8 mouse cellular contexts compared by ENCODE assay signal in genomic region chr14:79658286-79658685, GRCm38 (mm10). TPM values are rescaled to one million over a fixed set of nuclear protein-coding genes. Genes with fewer than 3 reads are reported as not detected.
DNase-seq lines count a peak whose midpoint lies in the region; ATAC-seq and TF ChIP-seq lines count a peak whose summit lies in the region.

No protein-coding gene starts in this region.

- H3K36me3 ChIP-seq in heart, adult 2 months (ENCODE audit: control insufficient read depth, insufficient read depth, low read length), result no peaks in the 10 kb centered on the region
- no peaks in the 10 kb centered on the region for H3K36me3 ChIP-seq in heart, embryonic 10.5 days
- no peaks in the 10 kb centered on the region for H3K36me3 ChIP-seq in neural tube, embryonic 15.5 days

- no peak overlapping the region for H3K4me3 ChIP-seq in heart, adult 2 months
- H3K4me3 ChIP-seq in heart, embryonic 10.5 days, result no peak overlapping the region
- H3K4me3 ChIP-seq in gastrocnemius, adult 2 months, result no peak overlapping the region
- no peak overlapping the region for H3K4me3 ChIP-seq in neural tube, embryonic 15.5 days (replicated peaks)

- DNase-seq in heart, adult 2 months, result peak; percentile 59 to 65
- DNase-seq in heart, embryonic 10.5 days (ENCODE audit: low spot score), result no peak
- peak; percentile 50 for DNase-seq in gastrocnemius, adult 2 months
- DNase-seq in layer of hippocampus, adult 8-10 months (ENCODE audit: low spot score in 2 of 2), result peak; percentile 65 to 74
- no peak for DNase-seq in spleen, postnatal 36 days (ENCODE audit: low spot score in 2 of 2)
- no peak for DNase-seq in lung, postnatal 10 days
- no peak for DNase-seq in retina, postnatal 1 day

- H3K27me3 ChIP-seq in heart, adult 2 months (ENCODE audit: control insufficient read depth, insufficient read depth, low read length), result no peaks in the 10 kb centered on the region
- H3K27me3 ChIP-seq in heart, embryonic 10.5 days (ENCODE audit: insufficient read depth, poor library complexity, severe bottlenecking), result peaks cover 16% of the 10 kb centered on the region
- H3K27me3 ChIP-seq in neural tube, embryonic 15.5 days (replicated peaks), result no peaks in the 10 kb centered on the region

- no peaks in the 10 kb centered on the region for H3K9me3 ChIP-seq in heart, embryonic 10.5 days
- no peaks in the 10 kb centered on the region for H3K9me3 ChIP-seq in neural tube, embryonic 15.5 days (replicated peaks)

- H3K27ac ChIP-seq in heart, adult 2 months, result no peak overlapping the region; the same call in 1 of the 2 replicates
- H3K27ac ChIP-seq in heart, embryonic 10.5 days, result no peak overlapping the region
- H3K27ac ChIP-seq in gastrocnemius, adult 2 months, result peak overlapping the region; percentile 17
- peak overlapping the region; percentile 37 for H3K27ac ChIP-seq in neural tube, embryonic 15.5 days (replicated peaks)

- ATAC-seq in neural tube, embryonic 15.5 days (ENCODE audit: low FRiP score), result peak; percentile 25; the same call in 1 of the 2 replicates

- TF ChIP-seq POLR2A in heart, adult 2 months (IDR thresholded peaks at IDR 0.05; ENCODE audit: insufficient read depth, low read depth, low read length), result no peak

- no peaks in the 10 kb centered on the region; the same call in 1 of the 2 replicates for H3K4me1 ChIP-seq in heart, adult 2 months (ENCODE audit: control insufficient read depth, insufficient read depth, low read length)
- peaks cover 9% of the 10 kb centered on the region; the same call in 1 of the 2 replicates for H3K4me1 ChIP-seq in heart, embryonic 10.5 days
- H3K4me1 ChIP-seq in neural tube, embryonic 15.5 days, result peaks cover 28% of the 10 kb centered on the region

- no peak for TF ChIP-seq CTCF in heart, adult 2 months (IDR thresholded peaks at IDR 0.05)
- no peak for TF ChIP-seq CTCF in gastrocnemius, adult 2 months (IDR thresholded peaks at IDR 0.05)

- H3K9ac ChIP-seq in heart, adult 2 months (ENCODE audit: low read depth, low read length), result no peak overlapping the region
- H3K9ac ChIP-seq in neural tube, embryonic 15.5 days (replicated peaks), result no peak overlapping the region

- intact Hi-C loops in heart, adult 2 months (cut with DNase I), result no loop called here
- intact Hi-C loops in gastrocnemius, adult 2 months (cut with DNase I), result no loop called here

- 61% methylated on average over 5 of the region's 5 CpGs for WGBS in heart, adult 2 months
- 70% methylated on average over 5 of the region's 5 CpGs for WGBS in heart, embryonic 10.5 days
- WGBS in neural tube, embryonic 15.5 days, result 61% methylated on average over 5 of the region's 5 CpGs

- no peak overlapping the region for H3K4me2 ChIP-seq in neural tube, embryonic 15.5 days

- TF ChIP-seq EP300 in heart, adult 2 months (IDR thresholded peaks at IDR 0.05; ENCODE audit: insufficient read depth, low read depth, low read length), result no peak

- no peaks in the 10 kb centered on the region for H3K79me2 ChIP-seq in heart, adult 2 months (replicated peaks; ENCODE audit: control insufficient read depth, insufficient read depth, low read length)

RNA-seq across cellular contexts. Expression of gene Cnmd, which starts 3.7 kb away (rescaled TPM):
- total RNA-seq in heart, adult 2 months (2021), result 1 to 10 TPM; 2.0 to 3.9 TPM
- 0.47 and 1.5 TPM in 2 replicates for polyA plus RNA-seq in heart, adult 2 months (2012; rRNA removed)
- polyA plus RNA-seq in heart, embryonic 10.5 days (2016; fragmentation: Nextera tagmentation; extraction: Ambion mirVana), result 1.7 and 2.9 TPM in 2 replicates
- under 1 TPM in 1 of 2 experiments, not detected in 1; 0.73 TPM for total RNA-seq in gastrocnemius, adult 2 months (2021)
- 1 to 10 TPM; 1.7 to 6.2 (median 3.7) TPM for total RNA-seq in layer of hippocampus, adult 8-10 months (2022)
- 15.9 and 21.9 TPM in 2 replicates for polyA plus RNA-seq in neural tube, embryonic 15.5 days (2015; fragmentation: Nextera tagmentation; extraction: Ambion mirVana)

Comparison
In these comparisons a context has a peak if more than half of its experiments do, and no peak if none do; other contexts are left out.
1. DNase-seq: peak in heart, adult 2 months (2 of 2), gastrocnemius, adult 2 months (single experiment) and layer of hippocampus, adult 8-10 months (2 of 2); none in heart, embryonic 10.5 days (single experiment), spleen, postnatal 36 days (0 of 2), lung, postnatal 10 days (single experiment) and retina, postnatal 1 day (single experiment).
2. H3K27ac ChIP-seq: peak in gastrocnemius, adult 2 months (single experiment) and neural tube, embryonic 15.5 days (single experiment); none in heart, adult 2 months (single experiment) and heart, embryonic 10.5 days (single experiment).